Mouse (Mus musculus) lung, embryonic 16.5 days (tissue): Measurements from ENCODE around the gene Ptges3l. TPM values are rescaled to one million over a fixed set of nuclear protein-coding genes. Genes with fewer than 3 reads are reported as not detected.
"Not testable (repeated sequence)": the region's sequence is repeated elsewhere in the genome, so short reads cannot be mapped to it uniquely, and the experiment has no call there.

Source experiments
- ATAC-seq: fragments of 200-750 bp; cut with Nextera tagmentation; 2 replicates; pipeline ENCODE4 v1.8.0; 2017; ENCODE audit warnings: low read depth, mild to moderate bottlenecking, moderate library complexity
- H3K27ac ChIP-seq: fragments of 300-500 bp; sonication (generic); 2 replicates; pipeline ENCODE4 v1.5.1; 2014; ENCODE audit warnings: mild to moderate bottlenecking, control low read depth, low read length
- H3K27me3 ChIP-seq: fragments of 300-500 bp; sonication (generic); 2 replicates; pipeline ENCODE4 v1.6.1; 2014; ENCODE audit warnings: low read depth, low read length, mixed read lengths; ENCODE audit not compliant: control insufficient read depth, insufficient read depth
- H3K36me3 ChIP-seq: fragments of 300-500 bp; sonication (generic); 2 replicates; pipeline ENCODE4 v1.6.1; 2014; ENCODE audit warnings: low read length; ENCODE audit not compliant: control insufficient read depth, insufficient read depth
- H3K4me1 ChIP-seq: fragments of 300-500 bp; sonication (generic); replicated peaks from 2 replicates; pipeline ENCODE4 v1.6.1; 2014; ENCODE audit warnings: low read length, mixed read lengths; ENCODE audit not compliant: control insufficient read depth, insufficient read depth
- H3K4me2 ChIP-seq: fragments of 300-500 bp; sonication (generic); 2 replicates; pipeline ENCODE4 v1.6.1; 2014; ENCODE audit warnings: low read depth, low read length, control low read depth
- H3K4me3 ChIP-seq: fragments of 300-500 bp; sonication (generic); 2 replicates; pipeline ENCODE4 v1.5.1; 2014; ENCODE audit warnings: mild to moderate bottlenecking, low read length, control low read depth
- H3K9ac ChIP-seq: fragments of 300-500 bp; sonication (generic); 2 replicates; pipeline ENCODE4 v1.6.1; 2014; ENCODE audit warnings: low read length, control low read depth
- H3K9me3 ChIP-seq: fragments of 300-500 bp; sonication (generic); 2 replicates; pipeline ENCODE4 v1.6.1; 2016; ENCODE audit warnings: low read length; ENCODE audit not compliant: control insufficient read depth
- WGBS: fragments of 180-500 bp; shearing (Covaris S2); extraction: QIAGEN DNeasy Blood & Tissue Kit; methylation state at CpG from one replicate; pipeline ENCODE4 v1.1.7; 2014; 5-methylcytosine and 5-hydroxymethylcytosine counted together
- polyA plus RNA-seq: library from polyadenylated mRNA; unstranded; fragments of >200 nt; fragmentation: Nextera tagmentation; extraction: Ambion mirVana; gene quantifications from 2 replicates; pipeline ENCODE4 v1.2.1, GENCODE M21; 2015

The Ptges3l gene
- polyA plus RNA-seq, 1 experiment from 2014 or later, result 12.5 TPM

GRCm38 (mm10) chr11:101467477-101468262, 42.5 kb upstream of the Ptges3l start:
- H3K4me2 ChIP-seq, result peak overlapping the region; percentile 98
- H3K4me3 ChIP-seq, result peak overlapping the region; percentile 81
- H3K9ac ChIP-seq, result peak overlapping the region; percentile 75
- H3K4me1 ChIP-seq, result peaks cover 29% of the 10 kb centered on the region
- H3K36me3 ChIP-seq, result no peaks in the 10 kb centered on the region
- no peaks in the 10 kb centered on the region for H3K9me3 ChIP-seq
- WGBS, result under 1% methylated on average over 38 of the region's 54 CpGs
- ATAC-seq, result peak; percentile 80
- H3K27ac ChIP-seq, result no peak overlapping the region; the same call in none of the 2 replicates
- no peaks in the 10 kb centered on the region; the same call in 1 of the 2 replicates for H3K27me3 ChIP-seq

GRCm38 (mm10) chr11:101466552-101466950, 41.4 kb upstream of the Ptges3l start:
- peaks cover 32% of the 10 kb centered on the region for H3K4me1 ChIP-seq

GRCm38 (mm10) chr11:101465869-101466551, 40.9 kb upstream of the Ptges3l start, which contains the start of gene Vat1:
Vat1 (minus strand) TSS chr11:101466230.
- Histone ChIP-seq H3K4me2 (peak within 1 kb of the TSS; percentile 95), H3K9ac (peak within 1 kb of the TSS; percentile 84), H3K27ac (peak within 1 kb of the TSS; percentile 89), H3K4me3 (peak within 1 kb of the TSS; percentile 81), H3K9me3 (no peaks in the 10 kb centered on the region), H3K4me1 (peaks cover 32% of the 10 kb centered on the region), H3K36me3 (no peaks in the 10 kb centered on the region), H3K27me3 (no peaks in the 10 kb centered on the region; the same call in 1 of the 2 replicates)
- peak; percentile 75 for ATAC-seq
- WGBS, result 2% methylated on average over 54 of the region's 60 CpGs

More at GRCm38 (mm10) chr11:101466552-101466950, 41.4 kb upstream of the Ptges3l start:
- not testable (repeated sequence) for H3K27me3 ChIP-seq, H3K27ac ChIP-seq, H3K36me3 ChIP-seq, H3K9ac ChIP-seq, H3K9me3 ChIP-seq, ATAC-seq
- H3K4me3 ChIP-seq, result peak overlapping the region; percentile 81
- 52% methylated on average over 5 of the region's 5 CpGs for WGBS
- H3K4me2 ChIP-seq, result peak overlapping the region; percentile 95

GRCm38 (mm10) chr11:101465101-101465868, 40.2 kb upstream of the Ptges3l start:
- 0 out of 2 replicates have a peak, but pooled peaks cover under 1% of the 10 kb centered on the region for H3K36me3 ChIP-seq
- no peaks in the 10 kb centered on the region for H3K9me3 ChIP-seq
- H3K9ac ChIP-seq, result peak overlapping the region; percentile 84
- WGBS, result under 1% methylated on average over 51 of the region's 51 CpGs
- no peaks in the 10 kb centered on the region; the same call in 1 of the 2 replicates for H3K27me3 ChIP-seq
- peak; percentile 36 for ATAC-seq
- H3K4me2 ChIP-seq, result peak overlapping the region; percentile 95
- peak overlapping the region; percentile 89 for H3K27ac ChIP-seq
- peaks cover 32% of the 10 kb centered on the region for H3K4me1 ChIP-seq
- H3K4me3 ChIP-seq, result peak overlapping the region; percentile 81

GRCm38 (mm10) chr11:101464211-101465100, 39.3 kb upstream of the Ptges3l start, which contains the start of gene Rnd2:
Rnd2 (plus strand) TSS chr11:101464999.
- WGBS, result 12% methylated on average over 12 of the region's 12 CpGs
- Histone ChIP-seq H3K4me2 (peak within 1 kb of the TSS; percentile 95), H3K4me1 (peaks cover 32% of the 10 kb centered on the region), H3K27me3 (no peaks in the 10 kb centered on the region; the same call in 1 of the 2 replicates), H3K36me3 (0 out of 2 replicates have a peak, but pooled peaks cover 4% of the 10 kb centered on the region), H3K27ac (peak within 1 kb of the TSS; percentile 89), H3K4me3 (peak within 1 kb of the TSS; percentile 81), H3K9me3 (no peaks in the 10 kb centered on the region), H3K9ac (peak within 1 kb of the TSS; percentile 84)
- ATAC-seq, result peak; percentile 3; the same call in 1 of the 2 replicates

- no peak overlapping the region for H3K27ac ChIP-seq
- peaks cover 26% of the 10 kb centered on the region for H3K4me1 ChIP-seq
Measured at GRCm38 (mm10) chr11:101462583-101463440, 37.7 kb upstream of the Ptges3l start.

GRCm38 (mm10) chr11:101462141-101462540, 37.0 kb upstream of the Ptges3l start:
- Histone ChIP-seq H3K4me1 (peaks cover 23% of the 10 kb centered on the region), H3K27me3 (no peaks in the 10 kb centered on the region), H3K4me3 (no peak overlapping the region), H3K36me3 (0 out of 2 replicates have a peak, but pooled peaks cover 7% of the 10 kb centered on the region), H3K9ac (no peak overlapping the region), H3K27ac (no peak overlapping the region), H3K4me2 (no peak overlapping the region), H3K9me3 (no peaks in the 10 kb centered on the region)
- WGBS, result 79% methylated on average over 14 of the region's 14 CpGs
- ATAC-seq, result no peak

More at GRCm38 (mm10) chr11:101462583-101463440, 37.7 kb upstream of the Ptges3l start:
- no peaks in the 10 kb centered on the region for H3K9me3 ChIP-seq
- no peak for ATAC-seq
- H3K4me2 ChIP-seq, result no peak overlapping the region
- no peak overlapping the region for H3K9ac ChIP-seq
- no peaks in the 10 kb centered on the region for H3K27me3 ChIP-seq
- no peak overlapping the region for H3K4me3 ChIP-seq
- WGBS, result 25% methylated on average over 13 of the region's 13 CpGs
- 0 out of 2 replicates have a peak, but pooled peaks cover 7% of the 10 kb centered on the region for H3K36me3 ChIP-seq
